Mouse (Mus musculus): ENCODE results near the gene Zfp958. TPM values are rescaled to one million over a fixed set of nuclear protein-coding genes. Genes with fewer than 3 reads are reported as not detected.

The Zfp958 gene
- total RNA-seq (2012; rRNA removed) (9.0 and 10.7 TPM in 2 replicates), polyA plus RNA-seq (2012; ENCODE audit: insufficient read depth in 1 of 2, insufficient read length in 2 of 2, low read depth in 1 of 2, low replicate concordance in 2 of 2, missing spikeins in 1 of 2) (100 to 1,000 TPM in 1 of 2 experiments, 1 to 10 TPM in 1; 5.6 to 206 TPM)

GRCm38 (mm10) chr8:4612932-4613853, at the start of gene Zfp958:
TSS of gene Zfp958 (plus strand) at chr8:4613167.
- Histone ChIP-seq H3K9me3 (replicated peaks; ENCODE audit: insufficient read depth, low read length) (no peaks in the 10 kb centered on the region), H3K4me3 (ENCODE audit: control insufficient read depth in 1 of 2, insufficient read depth in 1 of 2, low read depth in 2 of 2, low read length in 2 of 2) (peak within 1 kb of the TSS; percentile 81 to 98), H3K27ac (ENCODE audit: control insufficient read depth, low read depth, low read length) (peak within 1 kb of the TSS; percentile 81), H3K36me3 (ENCODE audit: control insufficient read depth in 1 of 2, insufficient read depth in 2 of 2, low read length in 2 of 2) (peaks cover 2 to 12% of the 10 kb centered on the region in 2 experiments; a peak in 3 of 4 replicates), H3K79me2 (ENCODE audit: control insufficient read depth, insufficient read depth, low read length, poor library complexity) (peaks cover 34% of the 10 kb centered on the region), H3K9ac (ENCODE audit: control insufficient read depth, low read depth, low read length, poor library complexity, severe bottlenecking) (peak within 1 kb of the TSS; percentile 93), H3K27me3 (ENCODE audit: control insufficient read depth in 1 of 2, insufficient read depth in 2 of 2, low read length in 2 of 2) (no peaks in the 10 kb centered on the region), H3K4me1 (ENCODE audit: control insufficient read depth in 1 of 2, insufficient read depth in 2 of 2, low read length in 2 of 2) (peaks cover 2 to 13% of the 10 kb centered on the region in 2 experiments; a peak in 3 of 4 replicates)
- DNase-seq (ENCODE audit: low read depth, low spot score): peak; percentile 98
- peak; percentile 76 for TF ChIP-seq CHD2 (IDR thresholded peaks at IDR 0.05; ENCODE audit: low read length)
- TF ChIP-seq SIN3A (IDR thresholded peaks at IDR 0.05; ENCODE audit: low read length): peak; percentile 97
- no peak for TF ChIP-seq BHLHE40 (IDR thresholded peaks at IDR 0.05; ENCODE audit: borderline replicate concordance, low read depth, low read length)
- peak; percentile 59 to 87; a peak in 3 of 4 replicates for TF ChIP-seq POLR2A (IDR thresholded peaks at IDR 0.05; ENCODE audit: control insufficient read depth in 1 of 2, insufficient read depth in 1 of 2, low read depth in 1 of 2, low read length in 2 of 2, poor library complexity in 1 of 2)
- TF ChIP-seq USF2 (IDR thresholded peaks at IDR 0.05; ENCODE audit: borderline replicate concordance in 1 of 2, insufficient read depth in 1 of 2, low read depth in 1 of 2, low read length in 2 of 2): no peak
- no peak for TF ChIP-seq MAFK (IDR thresholded peaks at IDR 0.05; ENCODE audit: borderline replicate concordance, low read depth, low read length)
- no peak for TF ChIP-seq RCOR1 (IDR thresholded peaks at IDR 0.05; ENCODE audit: low read depth, low read length)
- TF ChIP-seq POLR2AphosphoS2 (IDR thresholded peaks at IDR 0.05; ENCODE audit: low read length): peak; percentile 78
- no peak for TF ChIP-seq CHD1 (IDR thresholded peaks at IDR 0.05; ENCODE audit: low read depth, low read length)
- peak; percentile 66; the same call in 1 of the 2 replicates for TF ChIP-seq ZMIZ1 (IDR thresholded peaks at IDR 0.05; ENCODE audit: low read depth, low read length)
- TF ChIP-seq MYB (IDR thresholded peaks at IDR 0.05; ENCODE audit: low read depth, low read length): no peak
- no peak for TF ChIP-seq CTCF (IDR thresholded peaks at IDR 0.05 in 2 of 3, conservative IDR thresholded peaks at IDR 0.05 in 1 of 3; ENCODE audit: control insufficient read depth in 1 of 3, insufficient read depth in 1 of 3, low read depth in 2 of 3, low read length in 3 of 3, poor library complexity in 1 of 3, severe bottlenecking in 1 of 3)
- TF ChIP-seq EP300 (IDR thresholded peaks at IDR 0.05; ENCODE audit: low read depth in 1 of 2, low read length in 2 of 2): no peak
- TF ChIP-seq ETS1 (IDR thresholded peaks at IDR 0.05; ENCODE audit: low read depth, low read length): no peak
- TF ChIP-seq ELF1 (IDR thresholded peaks at IDR 0.05; ENCODE audit: low read depth, low read length): peak; percentile 90
- TF ChIP-seq HCFC1 (IDR thresholded peaks at IDR 0.05; ENCODE audit: low read depth, low read length): peak; percentile 90
- peak; percentile 41; the same call in 1 of the 2 replicates for TF ChIP-seq TCF12 (IDR thresholded peaks at IDR 0.05; ENCODE audit: low read depth, low read length)
- no peak for TF ChIP-seq MAZ (IDR thresholded peaks at IDR 0.05; ENCODE audit: low read depth, low read length)
- no peak for TF ChIP-seq GABPA (IDR thresholded peaks at IDR 0.05; ENCODE audit: low read depth, low read length)
- no peak for TF ChIP-seq ZC3H11A (IDR thresholded peaks at IDR 0.05; ENCODE audit: low read depth, low read length)
- no peak for TF ChIP-seq RAD21 (IDR thresholded peaks at IDR 0.05; ENCODE audit: low read depth, low read length)
- TF ChIP-seq ZNF384 (IDR thresholded peaks at IDR 0.05; ENCODE audit: low read depth, low read length): no peak
- TF ChIP-seq JUND (IDR thresholded peaks at IDR 0.05; ENCODE audit: low read depth, low read length): no peak
- peak; percentile 80 for TF ChIP-seq NELFE (IDR thresholded peaks at IDR 0.05; ENCODE audit: low read depth, low read length)
- TF ChIP-seq KAT2A (conservative IDR thresholded peaks at IDR 0.05; ENCODE audit: low read depth, low read length): no peak; the same call in 1 of the 2 replicates
- no peak for TF ChIP-seq E2F4 (IDR thresholded peaks at IDR 0.05; ENCODE audit: borderline replicate concordance, low read depth, low read length)
- TF ChIP-seq SMC3 (IDR thresholded peaks at IDR 0.05; ENCODE audit: low read depth, low read length): no peak
- peak; percentile 87 for TF ChIP-seq TBP (IDR thresholded peaks at IDR 0.05; ENCODE audit: low read depth, low read length)
- no peak; the same call in 1 of the 2 replicates for TF ChIP-seq MAX (IDR thresholded peaks at IDR 0.05; ENCODE audit: low read length)
- TF ChIP-seq NRF1 (IDR thresholded peaks at IDR 0.05; ENCODE audit: insufficient read depth, low read depth, low read length, poor library complexity, severe bottlenecking): no peak
- TF ChIP-seq UBTF (IDR thresholded peaks at IDR 0.05; ENCODE audit: borderline replicate concordance, insufficient read depth, low read depth, low read length): no peak
- TF ChIP-seq TAL1 (IDR thresholded peaks at IDR 0.05; ENCODE audit: low read length): no peak
- TF ChIP-seq USF1 (IDR thresholded peaks at IDR 0.05; ENCODE audit: low read depth, low read length): no peak
- no peak for TF ChIP-seq MEF2A (IDR thresholded peaks at IDR 0.05; ENCODE audit: extremely low read depth, insufficient replicate concordance, low read depth, low read length, poor library complexity, severe bottlenecking)

Measured in MEL (cell line).